Mouse (Mus musculus) ES-E14 (cell line): ENCODE results near the gene Sh2d2a.

Source experiments
- CHD2 ChIP-seq: IDR thresholded peaks from 2 replicates; pipeline ENCODE4 v1.6.1; 2014; ENCODE audit warnings: mild to moderate bottlenecking, low read depth, low read length, inconsistent platforms
- HCFC1 ChIP-seq: IDR thresholded peaks from 2 replicates; pipeline ENCODE4 v1.6.1; 2012; ENCODE audit warnings: low read length, inconsistent platforms, borderline replicate concordance; ENCODE audit not compliant: insufficient read depth
- ZC3H11A ChIP-seq: IDR thresholded peaks from 2 replicates; pipeline ENCODE4 v1.6.1; 2012; ENCODE audit warnings: low read depth, mild to moderate bottlenecking, inconsistent platforms, low read length, borderline replicate concordance
- ZNF384 ChIP-seq: IDR thresholded peaks from 2 replicates; pipeline ENCODE4 v1.6.1; 2012; ENCODE audit warnings: low read depth, low read length, inconsistent platforms

DNA sequence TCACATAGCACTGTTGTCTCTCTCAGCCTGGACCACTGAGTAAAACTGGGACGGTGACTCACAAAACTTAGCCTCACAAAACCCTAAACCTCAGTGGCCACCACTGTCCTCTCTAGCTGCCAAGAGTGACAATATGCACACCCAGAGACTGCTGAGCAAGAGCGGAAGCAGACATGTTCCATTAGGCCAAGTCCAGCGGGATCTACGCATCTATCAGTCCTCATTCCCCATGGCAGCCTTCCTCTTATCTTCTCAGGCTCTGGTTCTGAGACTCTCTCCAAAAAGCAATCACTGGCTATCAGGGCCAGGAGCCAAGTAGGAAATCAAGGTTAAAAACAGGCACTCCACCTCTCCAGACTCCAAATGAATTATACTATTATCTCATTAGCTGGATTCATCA, 31.2 kb downstream of the Sh2d2a start:
- TF ChIP-seq HCFC1, result no peak
- no peak for TF ChIP-seq ZNF384
- no peak for TF ChIP-seq CHD2
- no peak for TF ChIP-seq ZC3H11A
